Mouse (Mus musculus) stomach, postnatal 0 days (tissue): ENCODE measurements at regions not wholly inside any gene's neighbourhood (a gene's known extent, or its start where the extent isn't known, plus 50 kb on each side); places are given as distances from the start of the nearest gene placed in this dataset.

Experiments
- CTCF ChIP-seq: IDR thresholded peaks from 2 replicates; pipeline ENCODE4 v1.5.1; 2016; ENCODE audit warnings: antibody characterized with exemption, low read depth, mild to moderate bottlenecking, moderate library complexity
- EP300 ChIP-seq: optimal IDR thresholded peaks from 2 replicates; pipeline ENCODE3; 2016; ENCODE audit warnings: antibody characterized with exemption

DNA sequence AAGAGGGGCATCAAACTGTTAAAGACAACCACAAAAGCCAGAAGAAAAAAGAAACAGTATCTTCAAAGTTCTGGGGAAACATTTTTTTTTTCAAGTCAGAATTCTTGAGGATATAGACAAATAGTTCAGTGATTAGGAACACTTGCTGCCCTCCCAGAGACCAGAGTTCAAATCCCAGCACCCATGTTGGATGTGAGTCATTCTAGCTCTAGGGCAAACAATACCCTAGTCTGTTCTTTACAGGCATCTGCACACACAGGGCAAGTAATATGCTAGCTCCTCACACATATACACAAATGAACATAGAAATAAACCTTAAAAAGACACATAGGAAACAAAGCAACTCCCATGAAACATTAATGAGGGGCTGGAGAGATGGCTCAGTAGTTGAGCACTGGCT lies 256.8 kb downstream of the Mreg start:
- TF ChIP-seq CTCF = no peak
- no peak for TF ChIP-seq EP300
